Mouse (Mus musculus): ENCODE results near the gene Stambpl1. TPM values are rescaled to one million over a fixed set of nuclear protein-coding genes. Genes with fewer than 3 reads are reported as not detected.

The Stambpl1 gene
- polyA plus RNA-seq, 1 experiment from 2014 or later, result 2.0 TPM

DNA sequence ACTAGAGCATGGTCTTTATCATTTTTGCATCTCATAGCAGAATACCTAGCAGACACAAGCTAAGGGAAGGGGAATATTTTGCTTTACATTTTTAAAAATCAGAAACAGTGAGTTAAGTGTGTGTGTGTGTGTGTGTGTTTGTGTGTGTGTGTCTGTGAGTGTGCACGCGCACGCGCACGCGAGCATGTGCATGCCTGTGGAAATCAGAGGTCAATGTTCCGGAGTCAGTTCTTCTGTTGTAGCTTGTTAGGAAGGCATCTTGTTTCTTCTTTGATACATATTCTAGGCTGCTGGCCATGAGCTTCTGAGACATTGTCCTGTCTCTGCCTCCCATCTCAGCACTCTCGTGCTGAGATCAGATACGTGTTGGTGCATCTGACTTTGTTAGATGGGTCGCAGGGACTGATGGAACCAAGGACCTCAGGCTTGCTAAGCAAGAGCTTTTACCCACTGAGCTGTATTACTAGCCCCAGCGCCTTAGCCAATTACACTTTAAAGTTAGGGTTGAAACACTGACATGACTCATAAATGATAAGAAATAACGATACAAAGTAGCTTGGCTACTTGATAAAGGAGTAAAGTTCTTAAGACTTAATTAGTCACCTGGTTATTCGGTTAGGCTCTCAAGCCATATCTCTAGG, 78.9 kb downstream of the Stambpl1 start:
- Histone ChIP-seq H3K4me3 (ENCODE audit: low read depth, low read length) (no peak overlapping the region), H3K27me3 (ENCODE audit: control insufficient read depth, insufficient read depth, low read length) (no peaks in the 10 kb centered on the region), H3K4me1 (replicated peaks; ENCODE audit: control insufficient read depth, insufficient read depth, low read length) (no peaks in the 10 kb centered on the region), H3K27ac (ENCODE audit: low read depth, low read length) (no peak overlapping the region), H3K36me3 (ENCODE audit: control insufficient read depth, insufficient read depth, low read length) (no peaks in the 10 kb centered on the region), H3K9me3 (ENCODE audit: control insufficient read depth, low read length) (no peaks in the 10 kb centered on the region), H3K4me2 (ENCODE audit: low read depth, low read length, severe bottlenecking) (no peak overlapping the region), H3K9ac (ENCODE audit: low read length) (no peak overlapping the region)
- no peak for DNase-seq (ENCODE audit: low spot score)
- no peak for ATAC-seq (replicated peaks; ENCODE audit: low FRiP score)
- 94% methylated on average over 13 of the region's 13 CpGs for WGBS

- no peak overlapping the region for H3K4me2 ChIP-seq (ENCODE audit: low read depth, low read length, severe bottlenecking)
- H3K9ac ChIP-seq (ENCODE audit: low read length), result no peak overlapping the region
- DNase-seq (ENCODE audit: low spot score) (no peak), ATAC-seq (replicated peaks; ENCODE audit: low FRiP score) (no peak)
- H3K4me3 ChIP-seq (ENCODE audit: low read depth, low read length), result no peak overlapping the region
- no peaks in the 10 kb centered on the region for H3K4me1 ChIP-seq (replicated peaks; ENCODE audit: control insufficient read depth, insufficient read depth, low read length)
- no peaks in the 10 kb centered on the region for H3K36me3 ChIP-seq (ENCODE audit: control insufficient read depth, insufficient read depth, low read length)
- no peaks in the 10 kb centered on the region for H3K27me3 ChIP-seq (ENCODE audit: control insufficient read depth, insufficient read depth, low read length)
- no peaks in the 10 kb centered on the region for H3K9me3 ChIP-seq (ENCODE audit: control insufficient read depth, low read length)
- WGBS, result 89% methylated on average over 1 of the region's 1 CpGs
- H3K27ac ChIP-seq (ENCODE audit: low read depth, low read length), result no peak overlapping the region
These were observed 81.0 kb downstream of the Stambpl1 start for GRCm38 (mm10) chr19:34273073-34273472.

- no peak overlapping the region for H3K4me3 ChIP-seq (ENCODE audit: low read depth, low read length)
- ATAC-seq (replicated peaks; ENCODE audit: low FRiP score), result no peak
- DNase-seq (ENCODE audit: low spot score), result no peak
- no peaks in the 10 kb centered on the region for H3K4me1 ChIP-seq (replicated peaks; ENCODE audit: control insufficient read depth, insufficient read depth, low read length)
- no peak overlapping the region for H3K4me2 ChIP-seq (ENCODE audit: low read depth, low read length, severe bottlenecking)
- H3K27me3 ChIP-seq (ENCODE audit: control insufficient read depth, insufficient read depth, low read length), result no peaks in the 10 kb centered on the region
- no peak overlapping the region for H3K9ac ChIP-seq (ENCODE audit: low read length)
- no peaks in the 10 kb centered on the region for H3K36me3 ChIP-seq (ENCODE audit: control insufficient read depth, insufficient read depth, low read length)
- no peaks in the 10 kb centered on the region for H3K9me3 ChIP-seq (ENCODE audit: control insufficient read depth, low read length)
- whole genome bisulfite sequencing, result 85% methylated on average over 3 of the region's 3 CpGs
- no peak overlapping the region for H3K27ac ChIP-seq (ENCODE audit: low read depth, low read length)
These were observed 86.0 kb downstream of the Stambpl1 start for GRCm38 (mm10) chr19:34278078-34278477.

GRCm38 (mm10) chr19:34283614-34284013, 91.6 kb downstream of the Stambpl1 start:
- DNase-seq (ENCODE audit: low spot score), result no peak
- H3K4me1 ChIP-seq (replicated peaks; ENCODE audit: control insufficient read depth, insufficient read depth, low read length), result no peaks in the 10 kb centered on the region
- H3K9me3 ChIP-seq (ENCODE audit: control insufficient read depth, low read length), result no peaks in the 10 kb centered on the region
- H3K9ac ChIP-seq (ENCODE audit: low read length), result no peak overlapping the region
- no peaks in the 10 kb centered on the region for H3K27me3 ChIP-seq (ENCODE audit: control insufficient read depth, insufficient read depth, low read length)
- H3K4me3 ChIP-seq (ENCODE audit: low read depth, low read length), result no peak overlapping the region
- ATAC-seq (replicated peaks; ENCODE audit: low FRiP score), result no peak
- H3K27ac ChIP-seq (ENCODE audit: low read depth, low read length), result no peak overlapping the region
- H3K36me3 ChIP-seq (ENCODE audit: control insufficient read depth, insufficient read depth, low read length), result no peaks in the 10 kb centered on the region
- WGBS, result 90% methylated on average over 6 of the region's 6 CpGs
- no peak overlapping the region for H3K4me2 ChIP-seq (ENCODE audit: low read depth, low read length, severe bottlenecking)

- 75% methylated on average over 10 of the region's 10 CpGs for WGBS
- ATAC-seq (replicated peaks; ENCODE audit: low FRiP score), result no peak
- no peak overlapping the region; the same call in 1 of the 2 replicates for H3K27ac ChIP-seq (ENCODE audit: low read depth, low read length)
- H3K4me1 ChIP-seq (replicated peaks; ENCODE audit: control insufficient read depth, insufficient read depth, low read length), result no peaks in the 10 kb centered on the region
- H3K36me3 ChIP-seq (ENCODE audit: control insufficient read depth, insufficient read depth, low read length), result no peaks in the 10 kb centered on the region
- no peak overlapping the region for H3K4me2 ChIP-seq (ENCODE audit: low read depth, low read length, severe bottlenecking)
- H3K4me3 ChIP-seq (ENCODE audit: low read depth, low read length), result no peak overlapping the region
- no peaks in the 10 kb centered on the region for H3K27me3 ChIP-seq (ENCODE audit: control insufficient read depth, insufficient read depth, low read length)
- H3K9me3 ChIP-seq (ENCODE audit: control insufficient read depth, low read length), result no peaks in the 10 kb centered on the region
- no peak overlapping the region for H3K9ac ChIP-seq (ENCODE audit: low read length)
- no peak for DNase-seq (ENCODE audit: low spot score)
These were observed 92.4 kb downstream of the Stambpl1 start for GRCm38 (mm10) chr19:34284383-34284782.

DNA sequence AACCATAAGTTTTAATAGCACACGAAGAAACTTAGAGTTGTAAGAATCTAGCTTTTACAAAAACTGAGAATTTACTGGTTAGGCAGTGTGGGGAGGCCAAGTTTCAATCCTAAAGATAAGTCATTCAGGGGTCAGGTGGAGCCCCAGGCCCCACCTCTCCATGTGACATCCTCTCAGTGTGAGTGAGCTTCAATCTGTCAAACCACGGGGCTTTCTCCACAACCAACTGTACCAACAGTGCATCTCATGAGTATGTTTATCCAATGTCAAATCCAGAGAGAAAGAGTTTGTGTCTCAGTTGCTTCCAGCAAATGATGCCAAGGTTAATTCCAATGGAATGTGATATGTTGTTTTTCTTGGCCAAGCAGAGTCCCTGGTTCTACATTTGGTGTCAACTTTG, 92.8 kb downstream of the Stambpl1 start:
- WGBS, result 53% methylated on average over 2 of the region's 2 CpGs
- Histone ChIP-seq H3K4me1 (replicated peaks; ENCODE audit: control insufficient read depth, insufficient read depth, low read length) (no peaks in the 10 kb centered on the region), H3K36me3 (ENCODE audit: control insufficient read depth, insufficient read depth, low read length) (no peaks in the 10 kb centered on the region), H3K4me2 (ENCODE audit: low read depth, low read length, severe bottlenecking) (no peak overlapping the region), H3K9me3 (ENCODE audit: control insufficient read depth, low read length) (no peaks in the 10 kb centered on the region), H3K9ac (ENCODE audit: low read length) (no peak overlapping the region), H3K27me3 (ENCODE audit: control insufficient read depth, insufficient read depth, low read length) (no peaks in the 10 kb centered on the region), H3K4me3 (ENCODE audit: low read depth, low read length) (no peak overlapping the region), H3K27ac (ENCODE audit: low read depth, low read length) (no peak overlapping the region)
- no peak for DNase-seq (ENCODE audit: low spot score)
- no peak for ATAC-seq (replicated peaks; ENCODE audit: low FRiP score)

GRCm38 (mm10) chr19:34287221-34287620, 95.2 kb downstream of the Stambpl1 start:
- Histone ChIP-seq H3K4me1 (replicated peaks; ENCODE audit: control insufficient read depth, insufficient read depth, low read length) (no peaks in the 10 kb centered on the region; the same call in 1 of the 2 replicates), H3K4me3 (ENCODE audit: low read depth, low read length) (no peak overlapping the region), H3K27me3 (ENCODE audit: control insufficient read depth, insufficient read depth, low read length) (no peaks in the 10 kb centered on the region), H3K36me3 (ENCODE audit: control insufficient read depth, insufficient read depth, low read length) (no peaks in the 10 kb centered on the region), H3K9ac (ENCODE audit: low read length) (no peak overlapping the region), H3K4me2 (ENCODE audit: low read depth, low read length, severe bottlenecking) (no peak overlapping the region), H3K9me3 (ENCODE audit: control insufficient read depth, low read length) (no peaks in the 10 kb centered on the region), H3K27ac (ENCODE audit: low read depth, low read length) (no peak overlapping the region)
- DNase-seq (ENCODE audit: low spot score) (no peak), ATAC-seq (replicated peaks; ENCODE audit: low FRiP score) (no peak)

GRCm38 (mm10) chr19:34287656-34288415, 95.8 kb downstream of the Stambpl1 start:
- no peak overlapping the region for H3K4me2 ChIP-seq (ENCODE audit: low read depth, low read length, severe bottlenecking)
- no peak overlapping the region for H3K27ac ChIP-seq (ENCODE audit: low read depth, low read length)
- 83% methylated on average over 13 of the region's 13 CpGs for WGBS
- ATAC-seq (replicated peaks; ENCODE audit: low FRiP score), result no peak
- DNase-seq (ENCODE audit: low spot score), result no peak
- H3K27me3 ChIP-seq (ENCODE audit: control insufficient read depth, insufficient read depth, low read length), result no peaks in the 10 kb centered on the region
- no peaks in the 10 kb centered on the region; the same call in 1 of the 2 replicates for H3K4me1 ChIP-seq (replicated peaks; ENCODE audit: control insufficient read depth, insufficient read depth, low read length)
- no peaks in the 10 kb centered on the region for H3K9me3 ChIP-seq (ENCODE audit: control insufficient read depth, low read length)
- H3K36me3 ChIP-seq (ENCODE audit: control insufficient read depth, insufficient read depth, low read length), result no peaks in the 10 kb centered on the region
- H3K9ac ChIP-seq (ENCODE audit: low read length), result no peak overlapping the region
- H3K4me3 ChIP-seq (ENCODE audit: low read depth, low read length), result no peak overlapping the region

GRCm38 (mm10) chr19:34288696-34289095, 96.7 kb downstream of the Stambpl1 start:
- H3K36me3 ChIP-seq (ENCODE audit: control insufficient read depth, insufficient read depth, low read length), result no peaks in the 10 kb centered on the region
- no peak for DNase-seq (ENCODE audit: low spot score)
- no peak overlapping the region for H3K27ac ChIP-seq (ENCODE audit: low read depth, low read length)
- no peak overlapping the region for H3K4me2 ChIP-seq (ENCODE audit: low read depth, low read length, severe bottlenecking)
- no peaks in the 10 kb centered on the region for H3K27me3 ChIP-seq (ENCODE audit: control insufficient read depth, insufficient read depth, low read length)
- ATAC-seq (replicated peaks; ENCODE audit: low FRiP score), result no peak
- 92% methylated on average over 1 of the region's 1 CpGs for WGBS
- no peak overlapping the region for H3K4me3 ChIP-seq (ENCODE audit: low read depth, low read length)
- H3K9ac ChIP-seq (ENCODE audit: low read length), result no peak overlapping the region
- H3K9me3 ChIP-seq (ENCODE audit: control insufficient read depth, low read length), result no peaks in the 10 kb centered on the region
- H3K4me1 ChIP-seq (replicated peaks; ENCODE audit: control insufficient read depth, insufficient read depth, low read length), result no peaks in the 10 kb centered on the region; the same call in 1 of the 2 replicates
